Mouse (Mus musculus): Measurements from ENCODE around the gene Acp1.

Acp1 gene

GRCm38 (mm10) chr12:30864347-30864746 lies 47.0 kb downstream of the Acp1 start:
- no peak for DNase-seq (ENCODE audit: low spot score)

- DNase-seq (ENCODE audit: low spot score): no peak
These were observed 55.2 kb downstream of the Acp1 start for GRCm38 (mm10) chr12:30856172-30856571.

- no peak for DNase-seq (ENCODE audit: low spot score)
These were observed 55.8 kb downstream of the Acp1 start for GRCm38 (mm10) chr12:30855442-30856159.

- DNase-seq (ENCODE audit: low spot score): no peak
These were observed 59.5 kb downstream of the Acp1 start for GRCm38 (mm10) chr12:30851871-30852270.

GRCm38 (mm10) chr12:30850902-30851301 lies 60.5 kb downstream of the Acp1 start:
- DNase-seq (ENCODE audit: low spot score): no peak

- no peak for DNase-seq (ENCODE audit: low spot score)
These were observed 62.9 kb downstream of the Acp1 start for GRCm38 (mm10) chr12:30848521-30848920.

Data from urinary bladder, postnatal 25 days (tissue).